Mouse (Mus musculus) small intestine, adult 2 months (tissue): ENCODE data around the gene Tgfb1.

ENCODE experiments used
- CTCF ChIP-seq: fragments of 200-500 bp; IDR thresholded peaks from 2 replicates; pipeline ENCODE4 v1.5.1; 2012; ENCODE audit warnings: low read depth, mild to moderate bottlenecking, control low read depth, inconsistent platforms, low read length, moderate library complexity, mixed read lengths; ENCODE audit not compliant: insufficient replicate concordance, insufficient read length; ENCODE audit errors: extremely low read depth
- POLR2A ChIP-seq: fragments of 200-500 bp; IDR thresholded peaks from 2 replicates; pipeline ENCODE4 v1.6.1; 2012; ENCODE audit warnings: low read depth, mild to moderate bottlenecking, control low read depth, inconsistent platforms, low read length, moderate library complexity

- no peak for TF ChIP-seq CTCF
- TF ChIP-seq POLR2A: no peak
Measured at GRCm38 (mm10) chr7:25639754-25640153, 47.0 kb upstream of the Tgfb1 start.
